Mouse (Mus musculus): ENCODE results near the gene Rad51d. TPM values are rescaled to one million over a fixed set of nuclear protein-coding genes. Genes with fewer than 3 reads are reported as not detected.

Gene Rad51d
- polyA plus RNA-seq, 1 experiment from 2014 or later = 13.8 TPM

GRCm38 (mm10) chr11:82888491-82888946, 1.9 kb downstream of the Rad51d start:
- peak overlapping the region; percentile 90; the same call in 1 of the 2 replicates for H3K4me2 ChIP-seq (replicated peaks)
- H3K9ac ChIP-seq (replicated peaks) = peak overlapping the region; percentile 4; the same call in 1 of the 2 replicates
- peaks cover 10% of the 10 kb centered on the region for H3K27me3 ChIP-seq
- no peaks in the 10 kb centered on the region for H3K36me3 ChIP-seq
- 66% methylated on average over 10 of the region's 10 CpGs for WGBS
- no peak for ATAC-seq
- no peaks in the 10 kb centered on the region for H3K9me3 ChIP-seq
- H3K4me1 ChIP-seq (replicated peaks) = peaks cover 27% of the 10 kb centered on the region
- H3K4me3 ChIP-seq (replicated peaks) = no peak overlapping the region
- no peak overlapping the region for H3K27ac ChIP-seq

DNA sequence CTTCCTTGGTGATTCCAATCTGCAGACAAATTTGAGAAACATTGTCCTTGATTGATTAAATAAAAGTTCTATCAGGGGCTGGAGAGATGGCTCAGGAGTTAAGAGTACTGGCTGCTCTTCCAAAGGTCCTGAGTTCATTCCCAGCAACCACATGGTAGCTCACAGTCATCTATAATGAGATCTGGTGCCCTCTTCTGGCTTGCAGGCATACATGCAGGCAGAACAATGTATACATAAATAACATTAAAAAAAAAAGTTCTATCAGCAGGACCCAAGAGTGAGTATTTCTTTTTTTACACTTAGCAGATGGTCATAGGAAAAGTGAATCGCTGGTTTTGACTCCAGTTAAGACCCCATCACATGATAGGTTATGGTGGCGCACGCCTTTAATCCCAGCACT, 3.9 kb downstream of the Rad51d start:
- no peak overlapping the region for H3K9ac ChIP-seq (replicated peaks)
- H3K4me1 ChIP-seq (replicated peaks) = peaks cover 27% of the 10 kb centered on the region
- no peak overlapping the region for H3K4me3 ChIP-seq (replicated peaks)
- H3K27ac ChIP-seq = no peak overlapping the region
- WGBS = 93% methylated on average over 3 of the region's 3 CpGs
- no peaks in the 10 kb centered on the region for H3K9me3 ChIP-seq
- H3K4me2 ChIP-seq (replicated peaks) = no peak overlapping the region
- ATAC-seq = no peak
- 0 out of 2 replicates have a peak, but pooled peaks cover 2% of the 10 kb centered on the region for H3K36me3 ChIP-seq
- H3K27me3 ChIP-seq = peaks cover 6% of the 10 kb centered on the region

GRCm38 (mm10) chr11:82883180-82883579, 7.2 kb downstream of the Rad51d start:
- no peak for ATAC-seq
- no peak overlapping the region for H3K9ac ChIP-seq (replicated peaks)
- WGBS = 72% methylated on average over 8 of the region's 8 CpGs

GRCm38 (mm10) chr11:82877726-82878344, 12.6 kb downstream of the Rad51d start:
- Histone ChIP-seq H3K27me3 (no peaks in the 10 kb centered on the region), H3K36me3 (peaks cover 16% of the 10 kb centered on the region; the same call in 1 of the 2 replicates), H3K9ac (replicated peaks) (no peak overlapping the region), H3K9me3 (no peaks in the 10 kb centered on the region), H3K4me2 (replicated peaks) (no peak overlapping the region), H3K4me3 (replicated peaks) (no peak overlapping the region), H3K27ac (0 out of 2 replicates have a peak overlapping the region, but pooled peaks have one; percentile 19), H3K4me1 (replicated peaks) (no peaks in the 10 kb centered on the region)
- WGBS = 85% methylated on average over 7 of the region's 7 CpGs
- no peak for ATAC-seq

More at GRCm38 (mm10) chr11:82883180-82883579, 7.2 kb downstream of the Rad51d start:
- Histone ChIP-seq H3K9me3 (no peaks in the 10 kb centered on the region), H3K27ac (no peak overlapping the region), H3K36me3 (0 out of 2 replicates have a peak, but pooled peaks cover 16% of the 10 kb centered on the region), H3K4me3 (replicated peaks) (no peak overlapping the region), H3K4me2 (replicated peaks) (no peak overlapping the region), H3K27me3 (no peaks in the 10 kb centered on the region), H3K4me1 (replicated peaks) (peaks cover 7% of the 10 kb centered on the region)

GRCm38 (mm10) chr11:82875631-82876030, 14.8 kb downstream of the Rad51d start:
- WGBS = 93% methylated on average over 5 of the region's 5 CpGs
- no peak overlapping the region for H3K9ac ChIP-seq (replicated peaks)
- H3K4me2 ChIP-seq (replicated peaks) = no peak overlapping the region
- H3K27me3 ChIP-seq = no peaks in the 10 kb centered on the region
- no peak overlapping the region for H3K27ac ChIP-seq
- no peaks in the 10 kb centered on the region for H3K9me3 ChIP-seq
- H3K4me1 ChIP-seq (replicated peaks) = peaks cover 4% of the 10 kb centered on the region
- no peak for ATAC-seq
- peaks cover 10% of the 10 kb centered on the region; the same call in 1 of the 2 replicates for H3K36me3 ChIP-seq
- H3K4me3 ChIP-seq (replicated peaks) = no peak overlapping the region

GRCm38 (mm10) chr11:82874924-82875323, 15.5 kb downstream of the Rad51d start:
- Histone ChIP-seq H3K9ac (replicated peaks) (no peak overlapping the region), H3K4me1 (replicated peaks) (peaks cover 8% of the 10 kb centered on the region), H3K27me3 (no peaks in the 10 kb centered on the region), H3K27ac (no peak overlapping the region), H3K9me3 (no peaks in the 10 kb centered on the region), H3K4me3 (replicated peaks) (no peak overlapping the region), H3K4me2 (replicated peaks) (no peak overlapping the region), H3K36me3 (peaks cover 10% of the 10 kb centered on the region; the same call in 1 of the 2 replicates)
- WGBS = 73% methylated on average over 5 of the region's 5 CpGs
- ATAC-seq = no peak

GRCm38 (mm10) chr11:82871031-82871446, 19.4 kb downstream of the Rad51d start, which contains the start of gene Rffl:
TSS of gene Rffl (minus strand) at chr11:82871210.
- WGBS = 1% methylated on average over 41 of the region's 43 CpGs
- H3K27ac ChIP-seq = no peak within 1 kb of the TSS

GRCm38 (mm10) chr11:82870173-82871030, 20.0 kb downstream of the Rad51d start:
- no peaks in the 10 kb centered on the region for H3K27me3 ChIP-seq
- H3K27ac ChIP-seq = no peak overlapping the region
- H3K4me1 ChIP-seq (replicated peaks) = peaks cover 12% of the 10 kb centered on the region
- 6% methylated on average over 36 of the region's 36 CpGs for WGBS
- H3K4me3 ChIP-seq (replicated peaks) = peak overlapping the region; percentile 61
- ATAC-seq = peak; percentile 44
- no peaks in the 10 kb centered on the region for H3K9me3 ChIP-seq
- no peaks in the 10 kb centered on the region for H3K36me3 ChIP-seq
- peak overlapping the region; percentile 72 for H3K9ac ChIP-seq (replicated peaks)
- H3K4me2 ChIP-seq (replicated peaks) = peak overlapping the region; percentile 72

More at GRCm38 (mm10) chr11:82871031-82871446, 19.4 kb downstream of the Rad51d start, which contains the start of gene Rffl:
- H3K36me3 ChIP-seq = no peaks in the 10 kb centered on the region
- peak; percentile 97 for ATAC-seq
- H3K9ac ChIP-seq (replicated peaks) = peak within 1 kb of the TSS; percentile 72
- no peaks in the 10 kb centered on the region for H3K27me3 ChIP-seq
- peak within 1 kb of the TSS; percentile 61 for H3K4me3 ChIP-seq (replicated peaks)
- H3K9me3 ChIP-seq = no peaks in the 10 kb centered on the region
- peak within 1 kb of the TSS; percentile 72 for H3K4me2 ChIP-seq (replicated peaks)
- peaks cover 12% of the 10 kb centered on the region for H3K4me1 ChIP-seq (replicated peaks)

- ATAC-seq = no peak
- Histone ChIP-seq H3K4me3 (replicated peaks) (peak overlapping the region; percentile 61; the same call in 1 of the 2 replicates), H3K4me1 (replicated peaks) (peaks cover 12% of the 10 kb centered on the region), H3K9ac (replicated peaks) (no peak overlapping the region), H3K4me2 (replicated peaks) (peak overlapping the region; percentile 72), H3K27ac (no peak overlapping the region), H3K9me3 (no peaks in the 10 kb centered on the region), H3K36me3 (no peaks in the 10 kb centered on the region), H3K27me3 (no peaks in the 10 kb centered on the region)
- WGBS = 75% methylated on average over 9 of the region's 9 CpGs
Measured at GRCm38 (mm10) chr11:82869506-82870172, 20.8 kb downstream of the Rad51d start.

- no peaks in the 10 kb centered on the region for H3K36me3 ChIP-seq
- H3K4me2 ChIP-seq (replicated peaks) = no peak overlapping the region
- H3K27me3 ChIP-seq = no peaks in the 10 kb centered on the region
- no peak overlapping the region for H3K4me3 ChIP-seq (replicated peaks)
- no peak overlapping the region for H3K9ac ChIP-seq (replicated peaks)
- peaks cover 21% of the 10 kb centered on the region for H3K4me1 ChIP-seq (replicated peaks)
- no peak for ATAC-seq
- WGBS = 69% methylated on average over 5 of the region's 5 CpGs
- no peak overlapping the region for H3K27ac ChIP-seq
- no peaks in the 10 kb centered on the region for H3K9me3 ChIP-seq
Measured at GRCm38 (mm10) chr11:82867956-82868355, 22.5 kb downstream of the Rad51d start.

DNA sequence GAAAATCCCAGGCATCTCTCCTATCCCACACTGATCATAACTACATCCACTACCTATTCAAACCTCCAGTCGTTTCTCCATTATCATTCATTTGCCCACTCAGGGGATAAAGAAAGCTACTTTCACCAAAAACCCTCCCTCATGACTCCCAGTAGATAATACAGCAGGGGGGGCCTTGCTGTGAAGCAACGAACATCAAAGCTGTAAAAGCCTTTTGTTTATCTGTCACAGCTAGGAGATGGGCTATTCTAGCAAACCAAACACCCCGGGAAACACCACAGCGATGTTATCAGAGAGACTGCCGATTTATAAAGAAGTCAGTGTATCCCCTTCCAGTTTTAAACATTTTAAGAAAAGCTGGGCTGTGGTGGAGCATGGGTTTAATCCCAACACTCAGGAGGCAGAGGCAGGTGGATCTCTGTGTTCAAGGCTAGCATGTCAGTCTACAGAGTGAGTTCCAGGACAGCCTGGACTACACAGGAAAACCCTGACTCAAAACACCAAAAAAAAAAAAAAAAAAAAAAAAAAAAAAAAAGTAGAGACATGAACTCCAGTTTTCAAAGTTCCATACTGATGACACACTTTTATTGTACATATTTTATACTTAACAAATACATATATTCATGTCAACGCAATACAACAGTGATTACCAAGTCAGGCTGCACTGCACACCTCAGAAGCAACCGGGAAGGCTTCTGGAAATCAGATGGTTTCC, 23.4 kb downstream of the Rad51d start:
- no peak for ATAC-seq
- Histone ChIP-seq H3K36me3 (no peaks in the 10 kb centered on the region), H3K27me3 (no peaks in the 10 kb centered on the region), H3K9me3 (no peaks in the 10 kb centered on the region), H3K9ac (replicated peaks) (no peak overlapping the region), H3K27ac (no peak overlapping the region), H3K4me2 (replicated peaks) (no peak overlapping the region), H3K4me1 (replicated peaks) (peaks cover 31% of the 10 kb centered on the region), H3K4me3 (replicated peaks) (no peak overlapping the region)
- WGBS = 30% methylated on average over 7 of the region's 7 CpGs

Data from midbrain, embryonic 13.5 days (tissue).